Mouse (Mus musculus): Measurements from ENCODE around the gene Gon4l.

DNA sequence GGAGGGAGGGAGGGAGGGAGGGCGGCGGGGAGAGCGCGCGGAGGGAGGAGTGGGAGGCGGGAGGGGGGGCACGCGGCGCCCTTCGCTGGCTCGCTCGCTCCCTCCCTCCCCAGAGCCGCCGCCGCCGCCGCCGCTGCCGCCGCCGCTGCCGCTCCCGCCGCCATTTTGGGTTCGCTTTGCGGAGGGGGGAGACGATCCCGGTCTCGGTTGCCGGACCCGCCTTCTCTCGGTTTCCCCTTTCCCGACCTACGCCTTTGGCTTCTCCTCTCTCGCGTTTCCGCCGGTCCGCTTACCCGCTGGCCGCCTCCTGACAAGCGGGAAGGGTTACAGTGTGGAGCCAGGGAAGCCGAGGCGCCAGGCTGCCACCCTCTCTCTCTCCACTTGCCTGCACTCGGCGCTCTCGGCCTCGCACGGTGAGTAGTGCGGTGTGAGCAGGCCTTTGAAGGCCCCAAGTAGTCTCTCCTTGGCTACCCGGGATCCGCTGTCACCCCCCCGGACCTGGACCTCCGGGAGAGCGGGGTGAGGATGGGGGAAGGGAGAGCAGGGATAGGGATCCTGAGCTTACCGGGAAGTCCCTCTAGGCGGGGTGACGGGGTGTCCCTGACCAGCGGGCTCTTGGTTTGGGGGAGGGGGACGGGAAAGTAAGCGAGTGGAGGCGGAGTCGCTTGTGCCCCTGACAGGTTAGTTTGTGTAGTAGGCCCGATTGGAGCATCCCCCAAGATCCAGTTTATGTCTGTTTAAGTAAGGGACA, 115.7 kb downstream of the Gon4l start, which contains the start of the genes Ash1l and Dap3:
- TF ChIP-seq ZNF384 (IDR thresholded peaks at IDR 0.05; ENCODE audit: low read depth, low read length) (no peak), GABPA (IDR thresholded peaks at IDR 0.05; ENCODE audit: low read depth, low read length) (no peak)

Data from MEL (cell line).